Mouse (Mus musculus): ENCODE measurements around the gene Ppp1cc. TPM values are rescaled to one million over a fixed set of nuclear protein-coding genes. Genes with fewer than 3 reads are reported as not detected.
"Not testable (repeated sequence)": the region's sequence is repeated elsewhere in the genome, so short reads cannot be mapped to it uniquely, and the experiment has no call there.

Gene Ppp1cc
- total RNA-seq, 4 experiments from 2014 or later: 122 to 226 (median 188) TPM

- DNase-seq: no peak
Observed at GRCm38 (mm10) chr5:122166636-122167161, 8.6 kb downstream of the Ppp1cc start.

- no peak for DNase-seq
Observed at GRCm38 (mm10) chr5:122168344-122169069, 10.4 kb downstream of the Ppp1cc start.

GRCm38 (mm10) chr5:122171058-122171457, 13.0 kb downstream of the Ppp1cc start:
- DNase-seq: no peak

GRCm38 (mm10) chr5:122175402-122175801, 17.3 kb downstream of the Ppp1cc start:
- no peak for DNase-seq

GRCm38 (mm10) chr5:122175961-122176360, 17.9 kb downstream of the Ppp1cc start:
- DNase-seq: no peak

GRCm38 (mm10) chr5:122176398-122176797, 18.3 kb downstream of the Ppp1cc start:
- no peak for DNase-seq

- DNase-seq: no peak
Observed at GRCm38 (mm10) chr5:122179665-122180064, 21.6 kb downstream of the Ppp1cc start.

- no peak for DNase-seq
Observed at GRCm38 (mm10) chr5:122184283-122184806, 26.3 kb downstream of the Ppp1cc start.

GRCm38 (mm10) chr5:122184858-122185257, 26.8 kb downstream of the Ppp1cc start:
- DNase-seq: not testable (repeated sequence)

- DNase-seq: no peak
Observed at GRCm38 (mm10) chr5:122189115-122189514, 31.0 kb downstream of the Ppp1cc start.

GRCm38 (mm10) chr5:122190465-122190864, 32.4 kb downstream of the Ppp1cc start:
- DNase-seq: no peak

GRCm38 (mm10) chr5:122191269-122192063, 33.4 kb downstream of the Ppp1cc start:
- DNase-seq: no peak

- DNase-seq: no peak
Observed at GRCm38 (mm10) chr5:122192347-122192746, 34.3 kb downstream of the Ppp1cc start.

GRCm38 (mm10) chr5:122200872-122201271, 42.8 kb downstream of the Ppp1cc start:
- no peak for DNase-seq

GRCm38 (mm10) chr5:122201904-122202303, 43.8 kb downstream of the Ppp1cc start:
- DNase-seq: no peak

GRCm38 (mm10) chr5:122204180-122204579, 46.1 kb downstream of the Ppp1cc start:
- DNase-seq: no peak

- no peak for DNase-seq
Observed at GRCm38 (mm10) chr5:122206475-122206874, 48.4 kb downstream of the Ppp1cc start, which contains the start of gene Hvcn1. TSS of gene Hvcn1 (plus strand) at chr5:122206804.

- DNase-seq: no peak
Observed at GRCm38 (mm10) chr5:122208909-122209308, 50.8 kb downstream of the Ppp1cc start.

GRCm38 (mm10) chr5:122209591-122210368, 51.7 kb downstream of the Ppp1cc start:
- DNase-seq: peak; percentile 23

- DNase-seq: no peak
Observed at GRCm38 (mm10) chr5:122210890-122211289, 52.8 kb downstream of the Ppp1cc start.

- DNase-seq: no peak
Observed at GRCm38 (mm10) chr5:122212125-122212524, 54.0 kb downstream of the Ppp1cc start.

- DNase-seq: not testable (repeated sequence)
Observed at GRCm38 (mm10) chr5:122212820-122213219, 54.7 kb downstream of the Ppp1cc start.

All from adrenal gland, adult 8-10 months (tissue).